Mouse (Mus musculus) stomach, embryonic 16.5 days (tissue): ENCODE results near the gene Astn1. TPM values are rescaled to one million over a fixed set of nuclear protein-coding genes. Genes with fewer than 3 reads are reported as not detected.

Experiments used
- ATAC-seq: fragments of 200-750 bp; cut with Nextera tagmentation; 2 replicates; pipeline ENCODE4 v1.8.0; 2017; ENCODE audit warnings: moderate number of reproducible peaks, moderate TSS enrichment; ENCODE audit not compliant: insufficient read depth, low FRiP score
- H3K27ac ChIP-seq: fragments of 300-500 bp; sonication (generic); 2 replicates; pipeline ENCODE4 v1.5.1; 2014; ENCODE audit warnings: low read length
- H3K27me3 ChIP-seq: fragments of 300-500 bp; sonication (generic); 2 replicates; pipeline ENCODE4 v1.6.1; 2014; ENCODE audit warnings: low read length, control low read depth, mixed read lengths; ENCODE audit not compliant: control insufficient read depth, insufficient read depth
- H3K36me3 ChIP-seq: fragments of 300-500 bp; sonication (generic); 2 replicates; pipeline ENCODE4 v1.6.1; 2014; ENCODE audit warnings: low read length; ENCODE audit not compliant: control insufficient read depth, insufficient read depth
- H3K4me1 ChIP-seq: fragments of 300-500 bp; sonication (generic); 2 replicates; pipeline ENCODE4 v1.6.1; 2014; ENCODE audit warnings: low read length, control low read depth, mixed read lengths; ENCODE audit not compliant: control insufficient read depth, insufficient read depth
- H3K4me2 ChIP-seq: fragments of 300-500 bp; sonication (generic); 2 replicates; pipeline ENCODE4 v1.6.1; 2014; ENCODE audit warnings: low read depth, low read length, mixed read lengths
- H3K4me3 ChIP-seq: fragments of 300-500 bp; sonication (generic); replicated peaks from 2 replicates; pipeline ENCODE4 v1.5.1; 2014; ENCODE audit warnings: mild to moderate bottlenecking, low read length
- H3K9ac ChIP-seq: fragments of 300-500 bp; sonication (generic); 2 replicates; pipeline ENCODE4 v1.6.1; 2014; ENCODE audit warnings: low read length
- H3K9me3 ChIP-seq: fragments of 300-500 bp; sonication (generic); replicated peaks from 2 replicates; pipeline ENCODE4 v1.6.1; 2016; ENCODE audit warnings: low read length, control low read depth; ENCODE audit not compliant: control insufficient read depth
- WGBS: fragments of 180-500 bp; shearing (Covaris S2); extraction: QIAGEN DNeasy Blood & Tissue Kit; methylation state at CpG from one replicate; pipeline ENCODE4 v1.1.7; 2014; 5-methylcytosine and 5-hydroxymethylcytosine counted together
- polyA plus RNA-seq: library from polyadenylated mRNA; unstranded; fragments of >200 nt; fragmentation: Nextera tagmentation; extraction: Ambion mirVana; gene quantifications from 2 replicates; pipeline ENCODE4 v1.2.1, GENCODE M21; 2015

Astn1 gene
- polyA plus RNA-seq: 1.2 and 1.8 TPM in 2 replicates

DNA sequence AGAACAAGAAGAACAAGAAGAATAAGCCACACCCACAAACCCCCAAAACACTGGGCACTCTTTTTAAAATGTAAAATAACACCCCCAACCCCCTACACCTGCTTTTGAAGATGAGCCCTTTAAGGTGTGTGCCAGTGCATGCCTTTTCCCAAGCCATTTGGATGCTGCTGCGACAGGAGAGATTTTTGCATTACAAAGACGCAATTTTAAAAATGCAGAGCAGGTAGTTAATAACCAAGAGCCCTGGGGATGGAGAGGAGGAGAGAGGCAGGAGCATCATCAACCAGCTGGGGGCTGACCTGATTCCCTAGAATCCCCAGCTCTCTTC lies at the start of gene Astn1:
TSS of gene Astn1 (plus strand) at position 310 of the 328 bp plus-strand sequence.
- H3K9ac ChIP-seq: peak within 1 kb of the TSS; percentile 43
- H3K27ac ChIP-seq: no peak within 1 kb of the TSS
- no peak for ATAC-seq

DNA sequence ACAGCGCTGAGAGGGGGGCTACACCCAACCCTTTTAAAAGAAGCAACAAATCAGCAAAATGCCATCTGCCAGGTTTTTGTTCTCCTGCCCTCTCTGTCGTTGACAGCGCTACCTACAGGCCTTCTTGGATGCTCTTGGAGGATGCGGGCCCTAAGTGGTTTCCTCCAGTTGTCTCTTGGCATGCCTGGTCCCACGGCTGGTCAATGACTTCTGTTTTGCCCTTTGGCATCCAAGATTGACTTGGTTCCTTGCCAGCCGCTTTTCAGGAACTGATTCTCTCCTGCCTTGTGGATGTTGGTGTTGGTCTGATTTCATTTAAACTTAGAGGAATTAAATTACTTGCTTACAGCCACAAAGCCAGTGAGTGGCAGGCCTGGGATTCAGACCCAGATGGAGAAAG lies 38.7 kb upstream of the Astn1 start:
- Histone ChIP-seq H3K36me3 (no peaks in the 10 kb centered on the region), H3K4me1 (no peaks in the 10 kb centered on the region), H3K9ac (no peak overlapping the region), H3K27ac (no peak overlapping the region), H3K4me2 (no peak overlapping the region), H3K27me3 (no peaks in the 10 kb centered on the region), H3K4me3 (no peak overlapping the region), H3K9me3 (no peaks in the 10 kb centered on the region)
- 76% methylated on average over 6 of the region's 6 CpGs for WGBS
- no peak for ATAC-seq

More for the DNA sequence above, at the start of gene Astn1:
- Histone ChIP-seq H3K36me3 (no peaks in the 10 kb centered on the region), H3K4me3 (peak within 1 kb of the TSS; percentile 32), H3K4me1 (no peaks in the 10 kb centered on the region), H3K4me2 (peak within 1 kb of the TSS; percentile 52), H3K9me3 (no peaks in the 10 kb centered on the region), H3K27me3 (peaks cover 16% of the 10 kb centered on the region)
- 0% methylated on average over 2 of the region's 2 CpGs for WGBS

DNA sequence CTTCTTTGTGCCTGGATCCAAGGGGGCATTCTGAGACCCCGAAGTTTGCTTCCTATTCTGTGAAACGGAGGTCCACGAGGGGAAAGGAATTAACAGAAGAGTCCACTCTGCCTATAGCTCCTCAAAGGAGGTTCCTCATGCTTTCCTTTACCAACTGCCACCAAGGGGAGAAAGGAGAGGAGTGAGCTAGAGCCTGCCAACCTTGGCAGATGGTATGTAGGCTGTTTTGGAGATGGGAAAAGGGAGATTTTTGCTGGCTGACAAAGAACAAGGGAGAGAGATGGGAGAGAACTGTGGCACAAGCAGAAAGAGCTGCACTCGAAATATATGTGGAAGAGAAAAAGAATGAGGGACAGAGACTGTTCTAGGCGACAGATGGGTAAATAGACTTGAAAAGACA lies 33.9 kb upstream of the Astn1 start:
- H3K4me1 ChIP-seq: no peaks in the 10 kb centered on the region
- H3K27me3 ChIP-seq: no peaks in the 10 kb centered on the region
- H3K9me3 ChIP-seq: no peaks in the 10 kb centered on the region
- H3K9ac ChIP-seq: no peak overlapping the region
- H3K4me3 ChIP-seq: no peak overlapping the region
- WGBS: 81% methylated on average over 5 of the region's 5 CpGs
- ATAC-seq: no peak
- no peak overlapping the region for H3K27ac ChIP-seq
- H3K4me2 ChIP-seq: no peak overlapping the region
- H3K36me3 ChIP-seq: no peaks in the 10 kb centered on the region

DNA sequence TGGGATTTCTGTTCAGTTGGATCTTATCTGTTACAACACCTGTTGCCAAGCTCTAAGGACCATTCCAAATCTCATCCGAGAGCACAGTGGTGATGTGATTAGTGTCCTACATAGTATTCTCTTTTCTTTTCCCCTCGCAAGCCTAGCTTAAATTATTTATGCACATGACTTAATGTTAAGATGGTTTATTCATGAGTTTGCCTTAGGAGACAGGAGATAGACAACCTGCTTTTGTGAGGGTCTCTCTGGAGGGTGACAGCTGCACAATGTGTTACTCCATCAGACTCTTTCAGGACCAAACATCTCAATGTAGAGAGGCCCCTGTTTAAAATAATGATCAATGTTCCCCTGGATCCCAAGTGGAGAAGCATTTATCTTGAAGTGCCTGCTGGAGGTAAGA lies 33.2 kb upstream of the Astn1 start:
- no peaks in the 10 kb centered on the region for H3K4me1 ChIP-seq
- H3K9me3 ChIP-seq: no peaks in the 10 kb centered on the region
- no peak for ATAC-seq
- H3K9ac ChIP-seq: no peak overlapping the region
- no peak overlapping the region for H3K4me3 ChIP-seq
- WGBS: 91% methylated on average over 2 of the region's 2 CpGs
- H3K27me3 ChIP-seq: no peaks in the 10 kb centered on the region
- no peaks in the 10 kb centered on the region for H3K36me3 ChIP-seq
- H3K27ac ChIP-seq: no peak overlapping the region
- H3K4me2 ChIP-seq: no peak overlapping the region

DNA sequence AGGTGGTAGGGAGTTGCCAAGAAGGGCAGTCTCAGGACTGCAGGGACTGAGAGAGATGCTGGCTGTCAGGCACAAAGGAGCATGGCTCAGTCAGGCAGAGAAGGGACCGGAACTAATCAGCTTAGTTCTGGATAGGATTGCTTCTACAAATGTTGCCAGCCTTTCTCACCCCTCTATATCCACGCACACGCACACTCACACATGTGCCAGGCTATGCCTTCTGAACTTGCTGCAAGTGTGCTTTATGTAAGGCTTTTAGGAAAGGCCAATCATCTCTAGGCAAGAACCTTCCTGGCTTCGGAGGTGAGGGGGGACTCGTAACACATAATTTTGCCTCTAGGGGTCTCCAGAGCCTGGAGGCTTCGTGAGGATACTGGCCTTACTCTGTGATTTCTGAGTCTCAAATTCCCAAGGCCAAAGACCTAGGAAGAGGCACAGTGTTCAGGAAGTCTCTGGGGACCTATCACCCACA lies 18.8 kb upstream of the Astn1 start:
- H3K27ac ChIP-seq: no peak overlapping the region
- H3K9ac ChIP-seq: no peak overlapping the region
- 52% methylated on average over 6 of the region's 6 CpGs for WGBS
- H3K9me3 ChIP-seq: no peaks in the 10 kb centered on the region
- ATAC-seq: no peak
- H3K4me3 ChIP-seq: no peak overlapping the region
- no peaks in the 10 kb centered on the region for H3K4me1 ChIP-seq
- H3K36me3 ChIP-seq: no peaks in the 10 kb centered on the region
- H3K27me3 ChIP-seq: no peaks in the 10 kb centered on the region
- H3K4me2 ChIP-seq: no peak overlapping the region

DNA sequence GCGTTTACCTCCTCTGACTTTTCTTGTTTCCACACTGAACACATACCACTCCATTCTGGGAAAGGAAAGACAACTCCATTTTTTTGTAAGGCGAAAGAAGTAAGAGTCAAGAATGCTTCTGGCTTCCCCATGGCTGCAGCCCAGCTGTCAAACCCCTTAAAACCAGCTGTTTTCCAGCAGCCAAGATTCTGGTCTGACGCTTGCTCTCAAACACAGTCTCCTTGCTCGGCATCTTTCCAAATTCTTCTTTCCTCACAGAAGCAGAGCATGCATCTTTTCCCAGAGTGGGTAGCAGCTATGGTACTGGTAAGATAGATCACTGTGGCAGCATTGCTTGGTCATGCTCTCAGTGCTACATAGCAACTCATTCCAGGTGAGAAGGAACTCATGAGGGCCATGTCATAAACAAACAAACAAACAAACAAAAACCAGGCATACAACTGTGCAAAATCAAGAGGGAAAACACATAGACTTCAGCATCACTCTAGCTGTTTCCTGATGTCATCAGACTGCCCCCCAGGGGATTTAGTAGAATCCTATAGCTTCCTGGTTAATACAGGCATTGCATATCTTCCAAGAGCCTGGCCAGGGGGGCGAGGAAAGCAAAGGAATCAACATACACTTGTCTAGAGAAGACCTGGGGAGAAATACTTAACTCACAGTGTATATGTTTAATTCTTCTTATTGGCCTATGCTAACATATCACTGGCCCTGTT lies 8.3 kb upstream of the Astn1 start:
- WGBS: 47% methylated on average over 5 of the region's 5 CpGs
- Histone ChIP-seq H3K9me3 (no peaks in the 10 kb centered on the region), H3K4me3 (no peak overlapping the region), H3K27me3 (peaks cover 24% of the 10 kb centered on the region), H3K36me3 (no peaks in the 10 kb centered on the region), H3K4me1 (peaks cover 6% of the 10 kb centered on the region; the same call in 1 of the 2 replicates), H3K9ac (no peak overlapping the region), H3K4me2 (no peak overlapping the region), H3K27ac (no peak overlapping the region)
- ATAC-seq: no peak

DNA sequence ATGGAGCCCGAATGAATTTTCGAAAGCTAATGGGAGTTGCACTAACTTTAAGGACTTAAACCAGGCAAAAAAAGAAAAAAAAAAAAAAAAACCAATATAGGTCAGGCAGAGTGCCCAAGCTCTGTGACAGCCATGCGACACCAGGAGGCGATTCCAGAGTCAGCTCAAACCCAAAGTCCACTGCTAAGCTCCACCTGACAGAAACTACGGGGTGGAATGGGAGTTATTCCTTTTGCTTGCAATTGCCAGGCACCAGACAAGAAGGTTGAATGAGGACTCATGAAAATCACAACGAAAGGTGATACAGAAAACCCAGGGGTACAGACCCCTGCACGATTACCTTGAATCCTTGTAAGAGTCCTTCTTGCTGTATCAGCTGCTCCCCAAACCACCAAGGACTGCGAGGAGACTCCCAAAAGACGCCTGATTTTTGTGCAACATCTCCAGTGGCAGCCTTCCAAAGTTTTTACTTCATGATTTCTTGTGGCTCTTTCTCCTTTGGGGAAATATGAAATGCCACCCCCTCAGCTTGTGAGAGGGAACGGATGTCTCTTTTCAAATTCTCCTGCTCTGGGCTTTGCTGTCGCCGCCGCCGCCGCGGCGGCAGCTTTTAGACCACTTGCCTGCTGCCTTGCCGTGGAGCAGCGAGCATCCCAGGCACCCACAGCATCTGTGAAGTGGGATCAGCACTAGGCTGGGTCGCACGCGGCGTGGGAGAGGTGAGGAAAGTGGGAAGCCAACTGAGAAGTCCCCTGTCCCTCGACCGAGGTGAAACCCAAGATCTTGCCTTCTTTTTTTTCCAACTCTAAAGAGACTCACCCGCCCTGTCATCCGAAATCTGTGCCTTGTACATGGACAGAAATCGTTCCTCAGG lies 6.7 kb upstream of the Astn1 start:
- Histone ChIP-seq H3K9ac (peak overlapping the region; percentile 26; the same call in 1 of the 2 replicates), H3K4me3 (peak overlapping the region; percentile 50), H3K9me3 (no peaks in the 10 kb centered on the region), H3K4me1 (peaks cover 6% of the 10 kb centered on the region; the same call in 1 of the 2 replicates), H3K27me3 (peaks cover 24% of the 10 kb centered on the region), H3K27ac (no peak overlapping the region), H3K4me2 (peak overlapping the region; percentile 65), H3K36me3 (no peaks in the 10 kb centered on the region)
- 0 out of 2 replicates have a peak, but pooled peaks have one; percentile 18 for ATAC-seq
- WGBS: 10% methylated on average over 28 of the region's 28 CpGs

DNA sequence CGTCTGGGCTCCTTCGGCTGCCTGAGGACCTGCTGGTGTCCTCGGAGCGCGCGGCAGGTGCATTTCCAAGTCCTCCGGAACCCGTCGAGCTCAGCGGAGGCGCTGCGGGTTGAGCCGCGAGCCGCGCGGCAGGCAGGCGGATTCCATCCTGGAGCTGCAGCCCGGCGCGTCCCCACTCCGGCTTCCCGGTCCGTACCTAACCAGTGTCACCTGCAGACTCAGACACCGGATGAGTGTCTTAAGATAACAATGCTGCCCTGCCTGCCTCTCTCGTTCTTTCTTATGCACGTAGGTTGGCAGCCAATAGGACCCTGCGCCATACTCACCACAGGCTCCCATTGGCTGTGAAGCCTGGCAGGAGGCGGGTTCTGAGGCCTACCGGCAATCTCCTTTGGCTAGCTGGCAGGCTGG lies 6.0 kb upstream of the Astn1 start, which contains the start of gene Brinp2:
TSS of gene Brinp2 (minus strand) at position 276 of the 411 bp plus-strand sequence.
- ATAC-seq: peak; percentile 91
- Histone ChIP-seq H3K9ac (peak within 1 kb of the TSS; percentile 26; the same call in 1 of the 2 replicates), H3K27me3 (peaks cover 24% of the 10 kb centered on the region), H3K27ac (no peak within 1 kb of the TSS), H3K36me3 (no peaks in the 10 kb centered on the region), H3K4me1 (peaks cover 6% of the 10 kb centered on the region; the same call in 1 of the 2 replicates), H3K4me2 (peak within 1 kb of the TSS; percentile 65), H3K4me3 (peak within 1 kb of the TSS; percentile 50), H3K9me3 (no peaks in the 10 kb centered on the region)
- WGBS: under 1% methylated on average over 30 of the region's 30 CpGs
